Comparison of ENCODE assay signal across 14 mouse cellular contexts in the genomic region with DNA sequence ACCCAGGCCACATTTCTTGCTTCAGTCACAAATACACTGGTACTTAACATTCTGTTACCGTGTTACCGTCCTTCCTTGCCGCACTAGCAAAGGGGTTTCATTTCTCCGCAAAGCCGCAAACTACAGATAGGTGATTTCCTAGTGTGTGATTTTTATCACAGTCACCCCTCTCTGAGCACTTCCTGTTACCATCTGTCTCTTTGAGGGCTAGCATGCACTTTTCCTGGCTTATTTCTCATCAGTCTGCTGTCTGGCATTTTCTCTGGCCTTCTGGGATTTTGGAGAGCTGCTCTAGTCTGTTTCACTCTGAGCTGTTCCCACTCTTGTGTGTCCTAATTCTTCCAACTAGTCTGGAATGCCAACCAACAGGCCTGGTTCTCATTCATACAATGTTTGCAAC. TPM values are rescaled to one million over a fixed set of nuclear protein-coding genes. Genes with fewer than 3 reads are reported as not detected.
DNase-seq lines count a peak whose midpoint lies in the region; TF ChIP-seq lines count a peak whose summit lies in the region.
"Had no signal": no experiment of that assay in that cellular context is flagged by ENCODE, and none has a peak within 500 bp of the region (broad histone marks: within the 10 kb centered on the region; RNA-seq: fewer than 3 reads in every experiment).

No protein-coding gene starts in this region.

- intact Hi-C loops in left cerebral cortex, adult 2 months (cut with DNase I): loop anchor here (2.0 kb wide), 3 partner anchors 14 to 34 kb away; partner anchors contain the start of gene Cpe

- 70% methylated on average over 5 of the region's 5 CpGs for WGBS in olfactory bulb, adult 2 months

- H3K27ac ChIP-seq in left cerebral cortex, adult 2 months: peak overlapping the region; percentile 91
- H3K27ac ChIP-seq in olfactory bulb, adult 2 months (ENCODE audit: insufficient read depth, low read depth, low read length): peak overlapping the region; percentile 31; the same call in 1 of the 2 replicates
- H3K27ac ChIP-seq: kidney, postnatal 0 days; liver, embryonic 14.5 days had no signal

- TF ChIP-seq CTCF in left cerebral cortex, adult 2 months (IDR thresholded peaks at IDR 0.05): no peak
- no peak for TF ChIP-seq CTCF in olfactory bulb, adult 2 months (IDR thresholded peaks at IDR 0.05; ENCODE audit: insufficient read depth, low read depth, low read length)

- no peak for TF ChIP-seq POLR2A in olfactory bulb, adult 2 months (IDR thresholded peaks at IDR 0.05; ENCODE audit: insufficient read depth, low read depth, low read length)

- H3K4me1 ChIP-seq in olfactory bulb, adult 2 months (ENCODE audit: control insufficient read depth, insufficient read depth, low read length): peaks cover 6% of the 10 kb centered on the region

- H3K4me3 ChIP-seq in left cerebral cortex, adult 2 months: no peak overlapping the region
- H3K4me3 ChIP-seq in olfactory bulb, adult 2 months (ENCODE audit: insufficient read depth, low read depth, low read length): no peak overlapping the region

- no peak for DNase-seq in left cerebral cortex, adult 2 months (ENCODE audit: extremely low spot score in 1 of 2, low spot score in 2 of 2)
- DNase-seq in left cerebral cortex, adult 11 months (ENCODE audit: low spot score): no peak
- DNase-seq in cerebellum, adult 8-10 months: peak; percentile 74
- peak; percentile 20 for DNase-seq in induced T-regulatory cell, adult 2 months (ENCODE audit: low read depth)
- no peak for DNase-seq in embryo, embryonic 11 days
- no peak for DNase-seq in kidney, postnatal 25 days
- DNase-seq in liver: no peak
- DNase-seq: adrenal gland, postnatal 10 days; heart, postnatal 10 days had no signal

RNA-seq across cellular contexts. Expression of gene Cpe, which starts 33.8 kb away (rescaled TPM):
- total RNA-seq in left cerebral cortex, adult 2 months (2021): 1,000 to 10,000 TPM; 1,948 to 2,026 TPM
- 578 and 655 TPM in 2 replicates for polyA plus RNA-seq in olfactory bulb, adult 2 months (2012; ENCODE audit: insufficient read depth, insufficient read length, low replicate concordance, missing spikeins)
- total RNA-seq: megakaryocyte-erythroid progenitor cell, adult 5-6 weeks had no signal
- polyA plus RNA-seq: G1E had no signal

Comparison
In these comparisons a context has a peak if more than half of its experiments do, and no peak if none do; other contexts are left out.
1. DNase-seq: peak in cerebellum, adult 8-10 months (single experiment) and induced T-regulatory cell, adult 2 months (single experiment); none in left cerebral cortex, adult 2 months (0 of 2), left cerebral cortex, adult 11 months (single experiment), embryo, embryonic 11 days (single experiment), kidney, postnatal 25 days (0 of 2) and liver (single experiment).